Mouse (Mus musculus): ENCODE results near the gene Bach1.

The Bach1 gene

GRCm38 (mm10) chr16:87744338-87744737 is 45.6 kb downstream of the Bach1 start:
- no peak for DNase-seq

DNA sequence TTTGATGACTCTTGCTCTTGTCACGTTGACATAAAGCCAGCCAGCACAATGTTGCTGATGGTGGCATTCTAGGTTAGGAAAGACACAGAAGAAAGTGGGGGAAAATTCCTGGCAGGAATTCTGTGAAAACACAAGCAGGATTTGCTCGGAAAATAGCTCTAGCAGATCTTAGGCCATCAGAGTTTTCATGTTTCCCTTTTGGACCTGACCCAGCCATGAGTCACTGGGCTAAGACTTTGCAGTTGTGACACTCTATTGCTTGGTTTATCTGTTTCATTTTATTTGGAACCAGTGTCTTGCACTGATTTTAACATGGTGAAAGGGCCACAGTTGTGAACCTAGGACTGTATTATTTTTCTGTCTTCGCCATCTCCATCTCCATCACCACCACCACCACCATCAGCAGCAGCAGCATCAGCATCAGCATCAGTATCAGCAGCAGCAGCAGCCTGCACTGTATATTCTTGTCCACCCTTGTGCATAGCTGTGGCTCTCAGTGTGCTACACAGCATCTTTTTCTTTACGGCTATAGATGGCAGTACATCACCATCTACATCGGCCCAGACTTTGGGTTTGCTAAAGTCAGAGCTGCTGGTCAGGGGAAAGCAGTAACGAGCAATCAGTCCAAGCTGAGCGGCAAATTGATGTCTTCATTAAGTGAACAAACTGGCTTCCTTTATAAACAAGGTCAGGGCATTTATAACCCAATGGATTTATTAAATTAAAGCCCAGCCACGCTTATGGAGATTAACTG is 46.6 kb downstream of the Bach1 start:
- DNase-seq, result no peak

GRCm38 (mm10) chr16:87746728-87747127 is 48.0 kb downstream of the Bach1 start:
- peak; percentile 24 for DNase-seq

GRCm38 (mm10) chr16:87751243-87751642 is 52.5 kb downstream of the Bach1 start:
- no peak for DNase-seq

GRCm38 (mm10) chr16:87752482-87752881 is 53.7 kb downstream of the Bach1 start:
- DNase-seq, result no peak

DNA sequence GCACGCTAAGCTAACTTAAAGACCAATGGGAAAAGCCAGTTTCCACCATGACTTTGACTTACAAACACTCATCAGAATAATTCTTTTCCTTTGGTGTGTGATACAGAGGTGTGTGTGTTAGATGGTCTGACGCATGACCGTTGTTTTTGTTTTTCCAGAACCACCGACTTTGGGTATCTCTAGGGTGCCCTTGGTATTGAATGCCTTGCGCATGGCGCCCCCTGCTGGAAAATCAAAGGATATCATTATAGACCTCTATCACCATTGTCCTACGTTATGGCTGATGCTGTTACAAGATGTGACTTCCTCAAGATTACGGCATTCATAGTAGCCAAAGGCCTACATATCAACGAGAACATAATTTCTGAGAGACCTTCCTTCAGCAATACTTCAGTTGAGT is 56.1 kb downstream of the Bach1 start:
- peak; percentile 67 for DNase-seq

- no peak for DNase-seq
Measured at GRCm38 (mm10) chr16:87755915-87756314, 57.2 kb downstream of the Bach1 start.

- DNase-seq, result no peak
Measured at GRCm38 (mm10) chr16:87758016-87758415, 59.3 kb downstream of the Bach1 start.

GRCm38 (mm10) chr16:87764668-87765109 is 65.9 kb downstream of the Bach1 start:
- DNase-seq, result no peak

DNA sequence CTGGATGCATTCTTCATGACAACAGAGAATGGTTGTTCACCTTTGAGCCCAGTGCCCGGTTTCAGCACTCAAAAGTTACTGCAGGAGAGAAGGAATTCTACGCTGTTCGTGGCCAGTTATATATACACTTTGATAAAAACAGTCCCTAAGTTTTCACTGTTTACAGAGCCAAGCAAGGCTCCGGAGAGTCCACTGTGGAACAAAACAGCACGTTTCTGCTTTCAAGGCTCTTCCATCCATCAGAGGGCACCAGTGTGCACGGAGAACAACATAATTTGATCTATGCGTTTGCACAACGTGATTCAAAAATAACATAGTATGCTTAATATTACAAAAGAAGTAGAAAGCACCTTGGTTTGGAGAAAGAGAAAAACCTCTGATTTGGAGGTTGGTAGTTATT is 67.2 kb downstream of the Bach1 start:
- DNase-seq, result no peak

DNA sequence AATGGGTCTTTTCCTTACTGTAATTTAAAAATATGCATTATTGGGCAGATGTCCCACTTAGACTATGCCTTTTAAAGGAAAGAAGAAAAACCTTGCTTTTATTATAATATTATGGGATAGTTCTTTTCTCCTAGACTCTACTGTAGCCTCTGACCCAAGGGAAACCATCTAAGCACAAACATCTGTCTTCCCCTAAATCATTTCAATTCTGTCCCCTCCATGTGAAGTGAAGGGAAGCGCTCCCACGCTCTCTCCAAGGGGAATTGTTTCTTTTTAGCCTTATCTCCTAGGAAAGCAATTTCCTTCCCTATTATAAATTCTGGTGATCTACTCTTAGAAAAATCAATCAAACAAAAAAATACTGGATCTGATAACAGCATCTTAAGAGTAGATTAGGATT is 71.8 kb downstream of the Bach1 start:
- DNase-seq, result no peak

DNA sequence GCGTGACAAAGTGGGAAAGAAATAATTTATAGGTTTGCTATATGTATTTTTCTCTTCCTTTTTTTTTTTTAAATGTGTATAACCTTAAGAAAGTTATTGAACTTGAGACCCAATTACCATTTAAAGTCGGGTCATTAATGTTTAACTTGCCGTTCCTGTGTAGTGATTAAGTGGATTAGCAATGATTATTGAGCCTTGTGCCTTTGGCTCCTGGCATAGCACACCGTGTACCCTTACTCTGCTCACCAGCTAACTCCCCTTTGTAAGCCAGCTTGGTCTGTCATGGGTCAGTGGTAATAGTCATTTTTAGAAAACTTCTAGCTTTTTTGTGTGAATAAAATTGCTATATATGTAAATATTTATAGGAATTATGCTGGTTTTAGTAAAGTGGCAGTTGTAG is 73.2 kb downstream of the Bach1 start:
- no peak for DNase-seq

DNA sequence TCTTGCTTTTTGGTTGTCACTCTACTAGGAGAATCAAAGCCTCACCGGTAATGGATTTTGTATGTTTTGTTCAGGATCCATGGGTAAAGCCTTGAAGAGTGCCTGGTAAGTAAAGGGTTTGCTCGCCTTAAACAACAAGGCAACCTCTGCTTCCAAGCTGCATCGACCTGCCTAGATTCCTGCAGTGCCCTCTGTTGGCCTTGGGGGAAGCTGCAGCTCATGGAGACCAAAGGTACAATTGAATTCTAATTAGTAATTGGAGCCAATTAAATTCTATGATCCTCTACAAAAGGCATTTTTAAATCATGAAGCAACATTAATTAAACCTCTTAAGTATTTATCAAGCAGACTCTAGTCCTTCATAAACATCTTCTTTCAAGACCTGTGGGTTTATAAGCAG is 75.7 kb downstream of the Bach1 start:
- no peak for DNase-seq

GRCm38 (mm10) chr16:87777373-87777772 is 78.6 kb downstream of the Bach1 start:
- DNase-seq, result no peak

DNA sequence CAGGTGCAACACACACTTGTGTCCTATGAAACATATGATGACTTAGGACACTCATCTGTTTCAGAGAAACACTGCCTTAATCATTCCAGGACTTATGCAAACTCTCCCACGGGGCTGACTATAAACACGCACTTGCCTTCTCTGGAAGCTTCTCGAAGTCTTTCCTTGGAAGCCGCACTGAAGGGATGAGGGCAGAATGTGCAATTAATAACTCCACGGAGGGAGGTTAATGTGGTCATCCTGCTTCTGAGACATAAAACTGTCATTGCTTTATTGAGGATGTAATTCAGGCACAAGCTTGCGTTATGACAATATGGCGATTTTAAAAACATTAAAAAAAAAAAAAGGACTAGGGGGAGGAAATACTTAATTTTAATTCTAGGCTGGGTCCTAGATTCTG is 82.9 kb downstream of the Bach1 start:
- DNase-seq, result no peak
